Mouse (Mus musculus) liver, embryonic 14.5 days (tissue): ENCODE measurements around the gene Rps19.

ENCODE experiments used
- CTCF ChIP-seq: IDR thresholded peaks from 2 replicates; pipeline ENCODE4 v1.5.1; 2016; ENCODE audit warnings: antibody characterized with exemption, low read depth, control low read depth
- EP300 ChIP-seq: IDR thresholded peaks from 2 replicates; pipeline ENCODE4 v1.6.1; 2016; ENCODE audit warnings: antibody characterized with exemption, low read depth

GRCm38 (mm10) chr7:24904936-24905335 lies 20.8 kb downstream of the Rps19 start:
- TF ChIP-seq CTCF (peak; percentile 96), EP300 (no peak)
